In the genomic region with DNA sequence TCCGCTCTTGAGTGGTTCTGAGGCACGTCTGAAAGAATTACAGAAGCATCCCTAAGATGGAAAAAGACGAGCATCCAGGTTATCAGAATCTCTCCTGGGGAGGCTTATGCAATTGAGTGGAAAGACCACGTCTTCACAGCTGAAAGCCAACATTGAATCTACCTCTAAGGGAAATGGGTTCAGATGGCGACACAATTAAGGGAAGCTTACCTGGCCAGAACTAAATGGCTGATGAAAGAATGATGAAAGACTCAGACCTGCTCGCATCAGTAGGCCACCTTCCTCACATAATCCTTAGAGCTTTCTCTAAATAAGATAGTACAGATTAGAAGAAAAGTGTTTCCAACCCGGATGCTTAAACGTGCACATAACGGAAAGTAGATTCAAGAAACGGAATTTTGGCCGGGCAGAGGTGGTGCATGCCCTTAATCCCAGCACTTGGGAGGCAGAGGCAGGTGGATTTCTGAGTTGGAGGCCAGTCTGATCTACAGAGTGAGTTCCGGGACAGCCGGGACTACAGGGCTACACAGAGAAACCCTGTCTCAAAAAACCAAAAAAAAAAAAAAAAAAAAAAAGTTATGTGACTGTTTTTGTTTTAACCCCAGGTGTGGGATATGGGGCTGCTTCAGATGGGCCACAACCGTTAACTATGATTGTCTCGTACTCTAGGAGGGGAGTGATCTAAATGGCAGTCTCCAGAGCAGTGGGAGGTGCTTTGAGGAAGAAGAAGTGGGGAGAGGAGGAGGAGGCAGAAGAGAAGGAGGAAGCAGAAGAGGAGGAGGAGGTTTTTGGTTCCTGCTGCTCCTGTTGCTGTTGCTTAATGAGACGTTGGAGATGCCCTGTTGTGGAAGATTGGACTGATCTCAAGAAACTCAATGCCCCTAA, we compare ENCODE assay signal across 8 mouse cellular contexts. TPM values are rescaled to one million over a fixed set of nuclear protein-coding genes. Genes with fewer than 3 reads are reported as not detected.
DNase-seq lines count a peak whose midpoint lies in the region; ATAC-seq and TF ChIP-seq lines count a peak whose summit lies in the region.

No protein-coding gene starts in this region.

- H3K9ac ChIP-seq in heart, embryonic 15.5 days = peak overlapping the region; percentile 83
- H3K9ac ChIP-seq in forebrain, embryonic 14.5 days (ENCODE audit: low read length) = peak overlapping the region; percentile 92
- H3K9ac ChIP-seq in liver, embryonic 12.5 days = peak overlapping the region; percentile 95
- H3K9ac ChIP-seq in stomach, embryonic 14.5 days (replicated peaks; ENCODE audit: low read depth, low read length) = peak overlapping the region; percentile 92

- peak overlapping the region; percentile 78 for H3K4me2 ChIP-seq in heart, embryonic 15.5 days
- peak overlapping the region; percentile 54 for H3K4me2 ChIP-seq in forebrain, embryonic 14.5 days (ENCODE audit: low read length)
- H3K4me2 ChIP-seq in liver, embryonic 12.5 days = peak overlapping the region; percentile 89
- peak overlapping the region; percentile 64 for H3K4me2 ChIP-seq in stomach, embryonic 14.5 days (replicated peaks; ENCODE audit: low read depth, low read length)

- no peaks in the 10 kb centered on the region for H3K36me3 ChIP-seq in heart, embryonic 15.5 days
- H3K36me3 ChIP-seq in G1E (replicated peaks) = peaks cover 11% of the 10 kb centered on the region
- no peaks in the 10 kb centered on the region for H3K36me3 ChIP-seq in forebrain, embryonic 14.5 days (ENCODE audit: control insufficient read depth, insufficient read depth, low read length)
- H3K36me3 ChIP-seq in liver, embryonic 12.5 days = peaks cover 6% of the 10 kb centered on the region
- no peaks in the 10 kb centered on the region for H3K36me3 ChIP-seq in stomach, embryonic 14.5 days (ENCODE audit: control insufficient read depth, insufficient read depth, low read length)

- DNase-seq in heart, postnatal 36 days = no peak
- no peak for DNase-seq in G1E (ENCODE audit: low spot score)
- DNase-seq in forebrain, embryonic 14.5 days (ENCODE audit: low spot score) = no peak
- no peak for DNase-seq in layer of hippocampus, postnatal 36 days
- no peak for DNase-seq in retina, embryonic 14.5 days (ENCODE audit: low spot score)

- TF ChIP-seq CTCF in G1E (IDR thresholded peaks at IDR 0.05; ENCODE audit: low read depth, low read length) = no peak

- peak overlapping the region; percentile 77 for H3K4me3 ChIP-seq in heart, embryonic 15.5 days
- H3K4me3 ChIP-seq in G1E (ENCODE audit: low read depth, low read length) = peak overlapping the region; percentile 94
- peak overlapping the region; percentile 69 for H3K4me3 ChIP-seq in forebrain, embryonic 14.5 days (ENCODE audit: low read depth, low read length)
- H3K4me3 ChIP-seq in liver, embryonic 12.5 days = peak overlapping the region; percentile 98
- peak overlapping the region; percentile 70 for H3K4me3 ChIP-seq in stomach, embryonic 14.5 days (ENCODE audit: low read depth, low read length)

- peak overlapping the region; percentile 98 for H3K27ac ChIP-seq in heart, embryonic 15.5 days
- peak overlapping the region; percentile 98 for H3K27ac ChIP-seq in forebrain, embryonic 14.5 days (ENCODE audit: low read depth, low read length)
- H3K27ac ChIP-seq in liver, embryonic 12.5 days = peak overlapping the region; percentile 99
- peak overlapping the region; percentile 98 for H3K27ac ChIP-seq in stomach, embryonic 14.5 days (ENCODE audit: low read length)

- H3K9me3 ChIP-seq in heart, embryonic 15.5 days (replicated peaks) = no peaks in the 10 kb centered on the region
- H3K9me3 ChIP-seq in G1E (replicated peaks) = no peaks in the 10 kb centered on the region
- no peaks in the 10 kb centered on the region for H3K9me3 ChIP-seq in forebrain, embryonic 14.5 days (replicated peaks; ENCODE audit: control insufficient read depth, low read length)
- H3K9me3 ChIP-seq in liver, embryonic 12.5 days (replicated peaks) = no peaks in the 10 kb centered on the region
- no peaks in the 10 kb centered on the region for H3K9me3 ChIP-seq in stomach, embryonic 14.5 days (ENCODE audit: control insufficient read depth, low read depth, low read length)

- WGBS in heart, embryonic 15.5 days = 16% methylated on average over 16 of the region's 16 CpGs
- WGBS in forebrain, embryonic 14.5 days = 21% methylated on average over 16 of the region's 16 CpGs
- WGBS in liver, embryonic 12.5 days (ENCODE audit: insufficient replicate concordance) = 10% methylated on average over 16 of the region's 16 CpGs
- WGBS in stomach, embryonic 14.5 days = 25% methylated on average over 16 of the region's 16 CpGs

- intact Hi-C loops in heart, postnatal 36 days (cut with DNase I) = loop anchor here (2.0 to 5.0 kb wide), 4 partner anchors 36 to 75 kb away; a partner anchor contains a TSS

- no peaks in the 10 kb centered on the region for H3K27me3 ChIP-seq in heart, embryonic 15.5 days
- no peaks in the 10 kb centered on the region for H3K27me3 ChIP-seq in G1E (ENCODE audit: insufficient read depth, low read length)
- no peaks in the 10 kb centered on the region for H3K27me3 ChIP-seq in forebrain, embryonic 14.5 days (replicated peaks; ENCODE audit: control insufficient read depth, insufficient read depth, low read length)
- H3K27me3 ChIP-seq in liver, embryonic 12.5 days (replicated peaks) = no peaks in the 10 kb centered on the region
- no peaks in the 10 kb centered on the region for H3K27me3 ChIP-seq in stomach, embryonic 14.5 days (ENCODE audit: control insufficient read depth, insufficient read depth, low read length)

- no peak for ATAC-seq in heart, embryonic 15.5 days (replicated peaks; ENCODE audit: insufficient number of reproducible peaks, insufficient read depth, low FRiP score, low read depth)
- peak; percentile 62 for ATAC-seq in G1E (ENCODE audit: extremely low read depth, insufficient number of reproducible peaks, low FRiP score, poor library complexity, severe bottlenecking)
- ATAC-seq in forebrain, embryonic 14.5 days = no peak
- peak; percentile 27 for ATAC-seq in liver, embryonic 12.5 days
- ATAC-seq in stomach, embryonic 14.5 days (ENCODE audit: insufficient number of reproducible peaks, insufficient read depth, low FRiP score, low read depth) = no peak

- H3K4me1 ChIP-seq in heart, embryonic 15.5 days (replicated peaks) = peaks cover 15% of the 10 kb centered on the region
- peaks cover 60% of the 10 kb centered on the region for H3K4me1 ChIP-seq in G1E (ENCODE audit: insufficient read depth, low read depth, low read length)
- H3K4me1 ChIP-seq in forebrain, embryonic 14.5 days (ENCODE audit: control insufficient read depth, insufficient read depth, low read length) = peaks cover 18% of the 10 kb centered on the region
- peaks cover 76% of the 10 kb centered on the region for H3K4me1 ChIP-seq in liver, embryonic 12.5 days
- H3K4me1 ChIP-seq in stomach, embryonic 14.5 days (ENCODE audit: control insufficient read depth, insufficient read depth, low read length) = peaks cover 6% of the 10 kb centered on the region

RNA-seq across cellular contexts. Expression of a gene that starts 0.8 kb away (rescaled TPM):
- 26.0 and 27.3 TPM in 2 replicates for polyA plus RNA-seq in heart, embryonic 15.5 days (2015; fragmentation: Nextera tagmentation; extraction: Ambion mirVana)
- 100 to 1,000 TPM; 108 to 117 TPM for total RNA-seq in heart, postnatal 36 days (2021)
- total RNA-seq in G1E (2014; fragmentation: Nextera tagmentation) = 58.9 and 64.9 TPM in 2 replicates
- total RNA-seq in G1E (2017) = 39.7 and 44.3 TPM in 2 replicates
- 61.1 and 76.3 TPM in 2 replicates for polyA plus RNA-seq in G1E (2012)
- polyA plus RNA-seq in forebrain, embryonic 14.5 days (2014; fragmentation: Nextera tagmentation; extraction: Ambion mirVana) = 68.3 and 86.6 TPM in 2 replicates
- polyA plus RNA-seq in liver, embryonic 12.5 days (2016; fragmentation: Nextera tagmentation; extraction: Ambion mirVana) = 22.0 and 22.2 TPM in 2 replicates
- polyA plus RNA-seq in stomach, embryonic 14.5 days (2014; fragmentation: Nextera tagmentation; extraction: Ambion mirVana) = 37.2 and 38.6 TPM in 2 replicates
- total RNA-seq in layer of hippocampus, postnatal 36 days (2021) = 100 to 1,000 TPM; 183 to 187 TPM

RNA-seq across cellular contexts. Expression of a gene that starts 33.5 kb away (rescaled TPM):
- 9.5 and 9.9 TPM in 2 replicates for polyA plus RNA-seq in heart, embryonic 15.5 days (2015; fragmentation: Nextera tagmentation; extraction: Ambion mirVana)
- 10 to 100 TPM; 36.4 to 38.8 TPM for total RNA-seq in heart, postnatal 36 days (2021)
- total RNA-seq in G1E (2014; fragmentation: Nextera tagmentation) = not detected in 2 replicates
- total RNA-seq in G1E (2017) = not detected in 2 replicates
- not detected in 2 replicates for polyA plus RNA-seq in G1E (2012)
- polyA plus RNA-seq in forebrain, embryonic 14.5 days (2014; fragmentation: Nextera tagmentation; extraction: Ambion mirVana) = 6.5 and 9.8 TPM in 2 replicates
- 2.5 and 3.6 TPM in 2 replicates for polyA plus RNA-seq in liver, embryonic 12.5 days (2016; fragmentation: Nextera tagmentation; extraction: Ambion mirVana)
- polyA plus RNA-seq in stomach, embryonic 14.5 days (2014; fragmentation: Nextera tagmentation; extraction: Ambion mirVana) = 7.2 and 8.6 TPM in 2 replicates
- 10 to 100 TPM; 10.6 to 11.8 TPM for total RNA-seq in layer of hippocampus, postnatal 36 days (2021)

Comparison
In these comparisons a context has a peak if more than half of its experiments do, and no peak if none do; other contexts are left out.
1. ATAC-seq: peak in G1E (single experiment) and liver, embryonic 12.5 days (single experiment); none in heart, embryonic 15.5 days (single experiment), forebrain, embryonic 14.5 days (single experiment) and stomach, embryonic 14.5 days (single experiment).
2. Peak in every context shown above with its lines, with median percentiles within 50 percentile points of each other: H3K27ac ChIP-seq, H3K4me2 ChIP-seq, H3K4me3 ChIP-seq and H3K9ac ChIP-seq.